Mouse (Mus musculus): ENCODE data around the gene Chid1. TPM values are rescaled to one million over a fixed set of nuclear protein-coding genes. Genes with fewer than 3 reads are reported as not detected.

Chid1 gene
- polyA plus RNA-seq, 1 experiment: 89.4 TPM

- H3K36me3 ChIP-seq (ENCODE audit: control insufficient read depth, insufficient read depth, low read length): no peaks in the 10 kb centered on the region
- no peak overlapping the region for H3K4me3 ChIP-seq (ENCODE audit: control insufficient read depth, low read depth, low read length)
- TF ChIP-seq CTCF (IDR thresholded peaks at IDR 0.05; ENCODE audit: control insufficient read depth, insufficient read depth, insufficient replicate concordance, low read depth, low read length) (no peak), POLR2A (IDR thresholded peaks at IDR 0.05; ENCODE audit: control insufficient read depth, low read depth, low read length) (no peak)
- no peaks in the 10 kb centered on the region for H3K27me3 ChIP-seq (ENCODE audit: control insufficient read depth, insufficient read depth, low read length)
- no peaks in the 10 kb centered on the region for H3K4me1 ChIP-seq (ENCODE audit: control insufficient read depth, insufficient read depth, low read length)
- H3K27ac ChIP-seq (ENCODE audit: control insufficient read depth, insufficient read depth, low read depth, low read length): no peak overlapping the region
These were observed 19.9 kb downstream of the Chid1 start for GRCm38 (mm10) chr7:141519795-141520194.

DNA sequence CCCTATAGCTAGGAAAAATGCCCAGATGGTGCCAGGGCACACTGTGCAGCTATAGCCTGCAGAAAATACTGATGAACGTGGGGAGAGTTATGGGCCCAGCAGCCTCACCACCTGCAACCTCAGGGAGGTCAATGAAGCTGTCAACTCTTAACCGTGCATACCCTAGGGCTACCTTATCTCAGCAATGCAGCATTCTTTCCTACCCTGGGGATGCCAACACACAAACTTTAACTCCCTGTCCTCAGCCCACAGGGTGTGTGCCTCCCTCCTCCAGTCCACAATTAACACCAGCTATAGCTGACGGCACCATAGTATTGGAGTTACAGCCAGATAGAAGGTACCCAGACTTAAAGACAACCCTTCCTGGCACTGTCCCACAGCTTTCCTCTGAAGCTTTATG is 20.7 kb downstream of the Chid1 start:
- Histone ChIP-seq H3K4me3 (ENCODE audit: control insufficient read depth, low read depth, low read length) (no peak overlapping the region), H3K4me1 (ENCODE audit: control insufficient read depth, insufficient read depth, low read length) (no peaks in the 10 kb centered on the region), H3K36me3 (ENCODE audit: control insufficient read depth, insufficient read depth, low read length) (no peaks in the 10 kb centered on the region), H3K27me3 (ENCODE audit: control insufficient read depth, insufficient read depth, low read length) (no peaks in the 10 kb centered on the region), H3K27ac (ENCODE audit: control insufficient read depth, insufficient read depth, low read depth, low read length) (no peak overlapping the region)
- no peak for TF ChIP-seq POLR2A (IDR thresholded peaks at IDR 0.05; ENCODE audit: control insufficient read depth, low read depth, low read length)
- no peak for TF ChIP-seq CTCF (IDR thresholded peaks at IDR 0.05; ENCODE audit: control insufficient read depth, insufficient read depth, insufficient replicate concordance, low read depth, low read length)

GRCm38 (mm10) chr7:141518296-141518695 is 21.4 kb downstream of the Chid1 start:
- Histone ChIP-seq H3K4me1 (ENCODE audit: control insufficient read depth, insufficient read depth, low read length) (no peaks in the 10 kb centered on the region), H3K4me3 (ENCODE audit: control insufficient read depth, low read depth, low read length) (no peak overlapping the region), H3K36me3 (ENCODE audit: control insufficient read depth, insufficient read depth, low read length) (no peaks in the 10 kb centered on the region; the same call in 1 of the 2 replicates), H3K27me3 (ENCODE audit: control insufficient read depth, insufficient read depth, low read length) (no peaks in the 10 kb centered on the region), H3K27ac (ENCODE audit: control insufficient read depth, insufficient read depth, low read depth, low read length) (no peak overlapping the region)
- TF ChIP-seq CTCF (IDR thresholded peaks at IDR 0.05; ENCODE audit: control insufficient read depth, insufficient read depth, insufficient replicate concordance, low read depth, low read length): no peak
- no peak for TF ChIP-seq POLR2A (IDR thresholded peaks at IDR 0.05; ENCODE audit: control insufficient read depth, low read depth, low read length)

GRCm38 (mm10) chr7:141517638-141518037 is 22.0 kb downstream of the Chid1 start:
- no peaks in the 10 kb centered on the region; the same call in 1 of the 2 replicates for H3K36me3 ChIP-seq (ENCODE audit: control insufficient read depth, insufficient read depth, low read length)
- H3K27ac ChIP-seq (ENCODE audit: control insufficient read depth, insufficient read depth, low read depth, low read length): no peak overlapping the region
- no peaks in the 10 kb centered on the region for H3K4me1 ChIP-seq (ENCODE audit: control insufficient read depth, insufficient read depth, low read length)
- TF ChIP-seq POLR2A (IDR thresholded peaks at IDR 0.05; ENCODE audit: control insufficient read depth, low read depth, low read length): no peak
- no peak for TF ChIP-seq CTCF (IDR thresholded peaks at IDR 0.05; ENCODE audit: control insufficient read depth, insufficient read depth, insufficient replicate concordance, low read depth, low read length)
- no peak overlapping the region for H3K4me3 ChIP-seq (ENCODE audit: control insufficient read depth, low read depth, low read length)
- H3K27me3 ChIP-seq (ENCODE audit: control insufficient read depth, insufficient read depth, low read length): no peaks in the 10 kb centered on the region

DNA sequence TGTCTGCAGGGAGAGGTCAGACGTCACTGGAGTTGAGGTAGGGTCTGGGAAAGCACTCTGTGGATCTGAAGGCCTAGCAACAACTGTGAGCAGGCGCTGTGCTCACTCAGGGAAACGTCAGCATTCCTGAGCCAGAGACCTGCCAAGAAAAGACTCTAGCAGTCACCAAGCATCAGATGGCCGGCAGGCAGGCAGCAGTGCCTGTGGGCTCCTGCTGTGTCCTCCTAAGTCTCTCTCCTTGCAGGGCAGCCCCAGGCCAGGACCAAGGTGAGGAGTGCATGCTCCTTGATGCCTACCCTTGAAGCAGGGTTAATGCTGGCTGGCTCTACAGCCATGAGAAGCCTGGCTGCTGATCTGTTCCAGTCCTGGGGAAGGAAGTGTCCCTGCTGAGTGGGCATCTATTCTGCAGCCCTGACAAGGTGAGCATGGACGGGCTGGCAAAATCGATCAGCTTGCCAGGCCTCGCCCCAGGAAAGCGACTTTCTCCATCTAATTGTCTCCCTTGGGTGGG is 28.9 kb downstream of the Chid1 start:
- Histone ChIP-seq H3K4me1 (ENCODE audit: control insufficient read depth, insufficient read depth, low read length) (no peaks in the 10 kb centered on the region), H3K36me3 (ENCODE audit: control insufficient read depth, insufficient read depth, low read length) (no peaks in the 10 kb centered on the region; the same call in 1 of the 2 replicates), H3K27me3 (ENCODE audit: control insufficient read depth, insufficient read depth, low read length) (no peaks in the 10 kb centered on the region), H3K4me3 (ENCODE audit: control insufficient read depth, low read depth, low read length) (no peak overlapping the region), H3K27ac (ENCODE audit: control insufficient read depth, insufficient read depth, low read depth, low read length) (no peak overlapping the region)
- TF ChIP-seq CTCF (IDR thresholded peaks at IDR 0.05; ENCODE audit: control insufficient read depth, insufficient read depth, insufficient replicate concordance, low read depth, low read length) (no peak), POLR2A (IDR thresholded peaks at IDR 0.05; ENCODE audit: control insufficient read depth, low read depth, low read length) (no peak)

GRCm38 (mm10) chr7:141510196-141510595 is 29.5 kb downstream of the Chid1 start:
- Histone ChIP-seq H3K27ac (ENCODE audit: control insufficient read depth, insufficient read depth, low read depth, low read length) (no peak overlapping the region), H3K4me1 (ENCODE audit: control insufficient read depth, insufficient read depth, low read length) (no peaks in the 10 kb centered on the region), H3K4me3 (ENCODE audit: control insufficient read depth, low read depth, low read length) (no peak overlapping the region), H3K36me3 (ENCODE audit: control insufficient read depth, insufficient read depth, low read length) (no peaks in the 10 kb centered on the region; the same call in 1 of the 2 replicates), H3K27me3 (ENCODE audit: control insufficient read depth, insufficient read depth, low read length) (no peaks in the 10 kb centered on the region)
- TF ChIP-seq CTCF (IDR thresholded peaks at IDR 0.05; ENCODE audit: control insufficient read depth, insufficient read depth, insufficient replicate concordance, low read depth, low read length) (no peak), POLR2A (IDR thresholded peaks at IDR 0.05; ENCODE audit: control insufficient read depth, low read depth, low read length) (no peak)

DNA sequence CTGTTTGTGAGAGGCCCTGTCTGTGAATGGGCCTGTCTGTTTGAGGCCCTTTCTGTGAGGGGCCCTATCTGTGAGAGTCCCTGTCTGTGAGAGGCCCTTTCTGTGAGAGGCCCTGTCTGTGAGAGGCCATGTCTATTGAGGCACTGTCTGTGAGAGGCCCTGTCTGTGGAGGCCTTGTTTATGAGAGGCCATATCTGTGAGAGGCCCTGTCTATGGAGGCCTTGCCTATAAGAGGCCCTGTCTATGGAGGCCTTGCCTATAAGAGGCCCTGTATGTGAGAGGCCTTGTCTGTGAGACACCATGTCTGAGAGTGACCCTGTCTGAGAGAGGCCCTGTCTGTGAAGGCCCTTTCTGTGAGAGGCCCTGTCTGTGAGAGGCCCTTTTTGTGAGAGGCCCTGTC is 31.5 kb downstream of the Chid1 start:
- Histone ChIP-seq H3K4me3 (ENCODE audit: control insufficient read depth, low read depth, low read length) (no peak overlapping the region), H3K27ac (ENCODE audit: control insufficient read depth, insufficient read depth, low read depth, low read length) (no peak overlapping the region)

More for the DNA sequence above, 31.5 kb downstream of the Chid1 start:
- Histone ChIP-seq H3K36me3 (ENCODE audit: control insufficient read depth, insufficient read depth, low read length) (no peaks in the 10 kb centered on the region), H3K4me1 (ENCODE audit: control insufficient read depth, insufficient read depth, low read length) (no peaks in the 10 kb centered on the region), H3K27me3 (ENCODE audit: control insufficient read depth, insufficient read depth, low read length) (no peaks in the 10 kb centered on the region)
- TF ChIP-seq POLR2A (IDR thresholded peaks at IDR 0.05; ENCODE audit: control insufficient read depth, low read depth, low read length) (no peak), CTCF (IDR thresholded peaks at IDR 0.05; ENCODE audit: control insufficient read depth, insufficient read depth, insufficient replicate concordance, low read depth, low read length) (no peak)

All from testis, adult 2 months (tissue).